Mouse (Mus musculus) frontal cortex, adult 2 months (tissue): Measurements from ENCODE around the gene Mcfd2. TPM values are rescaled to one million over a fixed set of nuclear protein-coding genes. Genes with fewer than 3 reads are reported as not detected.
A peak's percentile ranks its signal among the peaks of the same experiment; 100 is the strongest.

ENCODE experiments used
- DNase-seq, 2 experiments: peaks; one replicate each; pipeline ENCODE4 v3.0.0; 2022; ENCODE audit warnings: low spot score in 1 of 2; ENCODE audit errors: extremely low spot score in 1 of 2
- polyA plus RNA-seq: library from polyadenylated mRNA; depleted of rRNA; stranded (reverse); fragments of >200 nt; gene quantifications from 2 replicates; pipeline ENCODE4 v1.2.3, GENCODE M21; 2012; rRNA removed

The Mcfd2 gene
- polyA plus RNA-seq, 1 experiment: 70.0 TPM

GRCm38 (mm10) chr17:87246103-87246502 lies 19.6 kb downstream of the Mcfd2 start:
- no peak for DNase-seq

- DNase-seq: no peak
Measured at GRCm38 (mm10) chr17:87237826-87238225, 27.9 kb downstream of the Mcfd2 start.

GRCm38 (mm10) chr17:87236725-87237650 lies 28.7 kb downstream of the Mcfd2 start:
- DNase-seq: peak in 1 of 2 experiments; percentile 53

GRCm38 (mm10) chr17:87235019-87235418 lies 30.7 kb downstream of the Mcfd2 start:
- no peak for DNase-seq

- DNase-seq: no peak
Measured at GRCm38 (mm10) chr17:87227878-87228277, 37.9 kb downstream of the Mcfd2 start.

- DNase-seq: peak in 1 of 2 experiments; percentile 20
Measured at GRCm38 (mm10) chr17:87226079-87226640, 39.6 kb downstream of the Mcfd2 start.

- DNase-seq: no peak
Measured at GRCm38 (mm10) chr17:87225384-87225783, 40.4 kb downstream of the Mcfd2 start.

- DNase-seq: no peak
Measured at GRCm38 (mm10) chr17:87224461-87224860, 41.3 kb downstream of the Mcfd2 start.

- no peak for DNase-seq
Measured at GRCm38 (mm10) chr17:87219456-87219855, 46.3 kb downstream of the Mcfd2 start.

- no peak for DNase-seq
Measured at GRCm38 (mm10) chr17:87214523-87214922, 51.2 kb downstream of the Mcfd2 start.

- DNase-seq: no peak
Measured at GRCm38 (mm10) chr17:87210525-87210924, 55.2 kb downstream of the Mcfd2 start.

- peak in 1 of 2 experiments; percentile 62 for DNase-seq
Measured at GRCm38 (mm10) chr17:87206885-87207284, 58.9 kb downstream of the Mcfd2 start.

Other genes with a start within 250 kb of the Mcfd2 start
- 18.6 and 18.9 TPM in 2 replicates for gene Pigf, start 240.5 kb downstream of the Mcfd2 start, polyA plus RNA-seq
- 83.0 and 84.3 TPM in 2 replicates for gene Cript, start 240.4 kb downstream of the Mcfd2 start, polyA plus RNA-seq
- gene Socs5, start 158.3 kb downstream of the Mcfd2 start, polyA plus RNA-seq: 51.5 and 55.8 TPM in 2 replicates
- 11.2 and 12.0 TPM in 2 replicates for gene Ttc7, start 17.0 kb upstream of the Mcfd2 start, polyA plus RNA-seq
- not detected in 2 replicates for gene Stpg4, start 161.8 kb upstream of the Mcfd2 start, polyA plus RNA-seq
- gene Calm2, start 181.0 kb upstream of the Mcfd2 start, polyA plus RNA-seq: 2,836 and 2,917 TPM in 2 replicates